Mouse (Mus musculus) myocyte (in vitro differentiated cells): ENCODE results near the gene Kcnab1.

Experiments used
- MAX ChIP-seq: IDR thresholded peaks from one replicate; pipeline ENCODE4 v1.6.1; 2011; ENCODE audit warnings: low read depth, mild to moderate bottlenecking, control low read depth
- POLR2AphosphoS2 ChIP-seq: IDR thresholded peaks from one replicate; pipeline ENCODE4 v1.6.1; 2011; ENCODE audit warnings: low read depth, control low read depth; ENCODE audit not compliant: insufficient read length

DNA sequence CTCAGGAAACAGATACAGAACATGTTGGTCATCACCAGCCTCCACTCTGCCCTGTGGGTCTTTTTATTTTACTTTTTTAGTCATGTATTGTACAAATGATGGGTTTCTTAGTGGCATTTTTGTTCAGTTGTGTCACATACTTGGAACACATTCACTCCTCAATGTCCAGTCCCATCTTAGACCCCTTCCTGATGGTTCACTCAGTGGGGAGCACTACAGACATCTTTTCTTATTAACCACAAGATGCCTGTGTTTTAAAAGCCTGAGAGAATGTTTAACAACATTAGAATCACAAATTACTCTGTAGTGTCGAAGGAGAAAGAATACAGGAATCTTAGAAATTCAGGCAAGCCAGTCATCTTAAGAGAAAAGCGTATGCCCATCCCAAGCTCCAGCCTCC, 249.7 kb downstream of the Kcnab1 start:
- TF ChIP-seq POLR2AphosphoS2 (no peak), MAX (no peak)
